Mouse (Mus musculus): ENCODE data around the gene Gpr137b. TPM values are rescaled to one million over a fixed set of nuclear protein-coding genes. Genes with fewer than 3 reads are reported as not detected.
A peak's percentile ranks its signal among the peaks of the same experiment; 100 is the strongest.
"Not testable (repeated sequence)": the region's sequence is repeated elsewhere in the genome, so short reads cannot be mapped to it uniquely, and the experiment has no call there.

Gene Gpr137b
- total RNA-seq, 2 experiments from 2014 or later: 21.0 to 24.0 TPM

DNA sequence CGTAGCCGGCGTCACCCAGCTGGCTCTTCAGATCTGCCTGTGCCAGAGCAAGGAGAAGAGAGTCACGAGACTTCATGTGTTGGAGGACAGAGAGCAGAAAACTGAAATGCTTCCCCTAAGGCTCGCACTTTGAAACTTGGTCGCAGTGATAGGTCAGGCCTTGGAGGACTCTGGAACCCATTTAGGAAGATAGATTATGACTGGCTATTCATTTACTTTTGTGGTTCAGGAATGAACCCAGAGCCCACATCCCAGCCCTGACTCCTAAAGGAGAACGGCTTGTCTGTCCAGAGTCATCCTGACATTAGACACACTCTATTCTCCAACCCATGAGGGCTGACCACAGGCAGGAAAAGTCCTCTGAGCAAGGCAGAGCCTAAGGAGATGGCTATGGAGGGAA is 30.3 kb downstream of the Gpr137b start:
- DNase-seq: not testable (repeated sequence)

DNA sequence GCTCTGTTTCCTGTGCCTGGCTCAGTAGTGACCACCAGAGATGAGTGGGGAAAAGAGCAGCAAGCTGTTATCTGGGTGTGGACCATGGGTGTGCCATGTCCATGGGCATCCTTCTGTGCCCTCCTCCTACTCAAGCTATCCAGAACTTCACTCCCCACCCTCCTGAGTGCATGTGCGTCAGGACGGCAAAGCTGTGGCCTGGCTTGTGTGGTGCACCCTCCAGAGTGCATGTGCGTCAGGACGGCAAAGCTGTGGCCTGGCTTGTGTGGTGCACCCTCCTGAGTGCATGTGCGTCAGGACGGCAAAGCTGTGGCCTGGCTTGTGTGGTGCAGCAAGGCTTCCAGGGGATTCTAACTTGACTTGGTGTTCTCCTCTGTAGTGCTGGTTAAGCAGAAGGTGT is 31.6 kb downstream of the Gpr137b start:
- DNase-seq: not testable (repeated sequence)

DNA sequence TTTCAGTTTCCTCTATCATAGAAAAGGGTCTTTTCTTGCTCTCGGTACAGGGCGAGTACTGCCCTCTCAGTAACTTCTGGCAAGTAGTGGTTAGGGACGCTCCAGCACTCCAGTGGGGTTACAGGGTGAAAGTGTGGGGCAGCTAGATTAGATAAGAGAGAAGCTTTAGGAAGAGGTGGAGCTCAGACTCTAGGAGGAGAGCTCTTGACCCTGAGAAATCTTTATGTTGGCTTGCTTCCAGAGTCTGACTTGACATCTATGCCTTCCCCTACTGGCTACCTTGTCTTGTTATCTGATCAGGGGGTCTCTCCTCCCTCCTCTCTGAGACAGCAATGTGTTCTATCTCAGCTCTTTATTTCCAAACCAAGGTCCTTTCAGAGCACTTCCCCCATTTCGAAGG is 33.8 kb downstream of the Gpr137b start:
- DNase-seq: not testable (repeated sequence)

DNA sequence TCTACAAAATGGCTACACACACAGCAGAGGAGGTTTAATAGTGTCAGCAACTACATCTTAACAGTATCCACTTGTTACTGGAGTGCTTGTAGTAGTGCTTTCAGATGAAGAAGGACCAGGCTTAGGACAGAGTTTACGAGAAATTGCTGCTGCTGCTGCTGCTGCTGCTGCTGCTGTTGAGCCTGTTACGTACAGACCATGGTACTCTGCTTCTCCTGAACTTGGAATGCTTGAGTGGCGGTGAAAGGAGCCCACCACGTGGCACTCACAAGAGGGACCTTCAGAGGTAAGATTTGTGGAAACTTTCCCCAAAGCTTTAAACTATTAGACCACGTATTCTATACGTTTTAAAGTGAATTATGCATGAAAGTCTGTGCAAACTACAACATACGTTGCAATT is 35.2 kb downstream of the Gpr137b start:
- DNase-seq: not testable (repeated sequence)

DNA sequence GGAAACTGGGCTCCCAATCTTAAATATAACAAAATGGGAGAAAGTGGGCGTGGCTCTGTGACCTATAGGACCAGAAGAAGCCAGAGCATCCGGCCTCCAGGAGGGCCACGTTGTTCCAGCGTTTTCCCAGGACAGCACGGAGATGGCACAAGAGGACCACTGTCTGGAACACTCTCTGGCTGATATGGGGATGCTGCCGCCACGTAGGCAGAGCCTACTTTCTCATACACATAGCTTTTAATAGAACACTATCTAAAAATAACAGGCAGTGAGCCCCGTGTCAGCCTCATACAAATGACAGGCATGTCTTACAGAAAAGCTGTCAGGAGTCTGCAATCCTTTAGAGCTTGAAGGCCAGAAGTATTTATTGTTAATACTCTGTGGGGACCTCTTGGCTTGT is 35.7 kb downstream of the Gpr137b start:
- DNase-seq: not testable (repeated sequence)

DNA sequence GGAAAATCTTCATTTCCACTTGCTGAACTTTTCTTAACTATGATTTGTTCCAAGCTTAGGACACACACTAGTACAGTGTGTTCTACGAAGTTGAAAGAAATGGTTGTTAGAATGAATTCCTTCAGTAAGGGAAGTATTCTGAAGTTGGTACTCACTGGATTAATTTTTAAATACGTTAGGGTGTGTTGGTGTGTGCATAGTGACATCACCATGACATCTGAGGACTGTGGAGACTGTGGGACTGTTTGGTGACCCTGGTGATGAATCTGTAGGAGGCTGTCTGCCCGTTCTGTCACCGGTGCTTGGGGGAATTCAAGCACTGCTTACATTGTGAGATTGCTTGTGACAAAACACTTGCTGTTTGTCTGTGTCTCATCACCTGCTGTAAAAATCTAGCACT is 41.7 kb downstream of the Gpr137b start:
- not testable (repeated sequence) for DNase-seq

DNA sequence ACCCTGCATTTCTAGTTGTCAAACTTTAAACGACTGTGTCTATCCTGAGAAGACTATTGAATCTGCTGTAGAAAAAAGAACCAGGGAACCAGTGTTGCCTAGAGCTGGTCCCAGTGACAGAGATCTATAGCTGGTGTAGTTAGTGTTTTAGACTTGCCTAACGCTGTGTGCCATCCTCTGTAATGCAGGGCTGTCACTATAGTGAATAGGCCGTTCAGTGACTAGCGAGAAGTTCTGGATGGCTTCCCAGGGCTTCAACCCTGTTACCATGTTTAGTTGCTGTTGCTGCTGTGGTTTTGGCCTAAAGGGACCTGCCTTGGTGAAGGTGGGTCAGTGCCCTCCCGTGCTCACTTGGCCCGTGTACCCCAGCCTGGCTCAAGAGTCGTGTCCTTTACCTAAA is 43.1 kb downstream of the Gpr137b start:
- not testable (repeated sequence) for DNase-seq

DNA sequence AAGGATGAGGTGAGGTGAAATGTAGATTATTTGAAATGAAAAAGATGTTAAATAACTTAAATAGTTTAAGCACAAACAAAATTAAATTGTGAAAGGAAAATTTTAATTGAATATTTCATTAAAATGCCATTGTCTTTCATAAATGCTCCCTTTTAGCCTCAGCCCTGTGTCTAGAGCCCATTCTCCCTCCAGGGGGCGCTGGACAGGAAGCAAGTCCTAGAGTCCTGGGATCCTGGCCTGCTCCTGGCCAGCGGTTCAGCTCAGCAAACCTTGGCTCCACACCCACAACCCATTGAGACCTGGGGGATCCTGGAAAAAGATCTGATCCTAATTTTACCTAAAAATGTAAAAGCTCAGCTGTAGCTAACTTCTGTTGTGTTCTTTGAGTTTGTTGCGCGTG is 44.5 kb downstream of the Gpr137b start:
- peak in 1 of 2 experiments; percentile 35 for DNase-seq

DNA sequence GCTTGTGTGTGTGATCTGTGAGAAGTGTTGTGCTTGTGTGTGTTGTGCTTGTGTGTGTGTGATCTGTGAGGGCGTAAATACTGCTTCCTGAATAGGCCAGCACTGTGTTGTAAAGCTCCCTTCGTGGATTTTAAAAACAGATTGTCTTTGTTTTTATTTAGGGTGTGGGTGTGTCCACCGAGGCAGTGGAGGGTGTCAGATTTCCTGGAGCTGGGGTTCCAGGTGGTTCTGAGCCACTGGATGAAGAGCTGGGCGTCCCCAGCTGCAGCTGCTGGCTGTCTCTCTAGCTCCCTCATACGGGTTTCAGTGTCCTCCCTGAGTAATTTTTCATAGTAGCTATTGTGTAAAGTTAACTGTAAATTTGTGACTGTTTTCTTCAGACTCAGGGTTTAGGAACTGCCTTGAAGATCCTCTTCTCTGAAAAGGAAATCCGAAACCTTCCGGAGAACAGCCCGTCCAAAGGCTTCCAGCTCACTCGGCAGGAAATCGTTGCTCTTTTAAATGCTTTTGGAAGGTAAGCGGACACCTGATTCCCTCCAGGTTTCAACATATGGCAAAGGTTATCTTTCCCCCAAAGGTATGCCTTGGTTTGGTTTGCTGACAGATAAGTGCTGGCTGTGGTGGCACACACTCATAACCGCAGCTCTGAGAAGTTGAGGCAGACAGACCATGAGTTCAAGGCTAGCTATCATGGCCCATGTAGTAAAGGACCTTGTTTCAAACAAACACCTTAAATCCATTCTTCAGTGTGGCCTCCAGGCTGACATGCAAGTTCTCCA is 46.0 kb downstream of the Gpr137b start:
- DNase-seq: not testable (repeated sequence)

DNA sequence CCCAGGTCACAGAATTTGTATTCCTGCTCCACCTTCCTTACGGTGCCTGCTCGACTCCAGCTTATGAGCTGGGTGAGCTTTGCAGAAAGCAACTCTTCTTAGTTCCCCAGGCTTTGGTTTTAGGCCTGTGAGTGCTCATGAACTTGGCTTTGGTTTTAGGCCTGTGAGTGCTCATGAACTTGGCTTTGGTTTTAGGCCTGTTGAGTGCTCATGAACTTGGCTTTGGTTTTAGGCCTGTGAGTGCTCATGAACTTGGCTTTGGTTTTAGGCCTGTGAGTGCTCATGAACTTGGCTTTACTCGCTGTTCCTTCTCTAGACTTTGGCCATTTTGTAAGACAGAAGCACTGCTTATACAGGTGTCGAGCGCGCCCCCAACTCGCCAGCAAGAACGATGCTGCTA is 56.5 kb downstream of the Gpr137b start:
- not testable (repeated sequence) for DNase-seq

DNA sequence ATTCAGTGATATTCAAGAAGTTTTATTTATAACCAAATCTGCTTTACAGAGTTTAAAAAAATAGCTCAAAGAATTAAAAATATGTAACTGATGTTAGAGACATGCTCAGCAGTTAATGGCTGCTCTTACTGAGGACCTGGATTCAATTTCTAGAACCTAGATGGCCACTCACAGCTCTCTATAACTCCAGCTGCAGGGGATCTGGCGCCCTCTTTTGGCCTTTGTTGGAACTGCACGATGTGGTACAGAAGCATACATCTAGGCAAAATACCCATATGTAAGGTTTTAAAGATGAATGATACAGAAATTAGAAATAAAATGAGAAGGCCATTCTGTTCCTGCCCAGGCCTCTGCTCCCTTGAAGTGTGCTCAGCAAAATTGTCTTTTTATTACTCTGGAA is 64.9 kb downstream of the Gpr137b start:
- DNase-seq: no peak

Other genes with a start within 250 kb of the Gpr137b start
- gene Prl2c5, start 211.3 kb downstream of the Gpr137b start, total RNA-seq (2021): not detected
- gene Nid1, start 43.5 kb upstream of the Gpr137b start, total RNA-seq (2021): 1 to 10 TPM; 5.4 to 6.4 TPM
- 100 to 1,000 TPM in 1 of 2 experiments, 10 to 100 TPM in 1; 88.7 to 114 TPM for gene Lyst, start 196.4 kb upstream of the Gpr137b start, total RNA-seq (2021)